Mouse (Mus musculus): Measurements from ENCODE around the gene Dynll1.

Gene Dynll1

GRCm38 (mm10) chr5:115268266-115268665 is 32.5 kb downstream of the Dynll1 start:
- DNase-seq (ENCODE audit: low read depth in 2 of 2, low spot score in 2 of 2), result no peak

- no peak for DNase-seq (ENCODE audit: low read depth in 2 of 2, low spot score in 2 of 2)
These were observed 33.2 kb downstream of the Dynll1 start for GRCm38 (mm10) chr5:115267469-115268045.

GRCm38 (mm10) chr5:115266787-115267468 is 33.9 kb downstream of the Dynll1 start:
- no peak for DNase-seq (ENCODE audit: low read depth in 2 of 2, low spot score in 2 of 2)

GRCm38 (mm10) chr5:115266340-115266739 is 34.5 kb downstream of the Dynll1 start:
- no peak for DNase-seq (ENCODE audit: low read depth in 2 of 2, low spot score in 2 of 2)

- no peak for DNase-seq (ENCODE audit: low read depth in 2 of 2, low spot score in 2 of 2)
These were observed 38.1 kb downstream of the Dynll1 start for GRCm38 (mm10) chr5:115262502-115263291.

- no peak for DNase-seq (ENCODE audit: low read depth in 2 of 2, low spot score in 2 of 2)
These were observed 38.9 kb downstream of the Dynll1 start for GRCm38 (mm10) chr5:115261880-115262279.

- DNase-seq (ENCODE audit: low read depth in 2 of 2, low spot score in 2 of 2), result no peak
These were observed 39.7 kb downstream of the Dynll1 start for GRCm38 (mm10) chr5:115261141-115261540.

GRCm38 (mm10) chr5:115260356-115260755 is 40.4 kb downstream of the Dynll1 start:
- no peak for DNase-seq (ENCODE audit: low read depth in 2 of 2, low spot score in 2 of 2)

GRCm38 (mm10) chr5:115256909-115257546 is 43.8 kb downstream of the Dynll1 start:
- no peak for DNase-seq (ENCODE audit: low read depth in 2 of 2, low spot score in 2 of 2)

- no peak for DNase-seq (ENCODE audit: low read depth in 2 of 2, low spot score in 2 of 2)
These were observed 45.3 kb downstream of the Dynll1 start for GRCm38 (mm10) chr5:115255472-115255871.
